ENCODE assay signal across 13 mouse cellular contexts in the genomic region with DNA sequence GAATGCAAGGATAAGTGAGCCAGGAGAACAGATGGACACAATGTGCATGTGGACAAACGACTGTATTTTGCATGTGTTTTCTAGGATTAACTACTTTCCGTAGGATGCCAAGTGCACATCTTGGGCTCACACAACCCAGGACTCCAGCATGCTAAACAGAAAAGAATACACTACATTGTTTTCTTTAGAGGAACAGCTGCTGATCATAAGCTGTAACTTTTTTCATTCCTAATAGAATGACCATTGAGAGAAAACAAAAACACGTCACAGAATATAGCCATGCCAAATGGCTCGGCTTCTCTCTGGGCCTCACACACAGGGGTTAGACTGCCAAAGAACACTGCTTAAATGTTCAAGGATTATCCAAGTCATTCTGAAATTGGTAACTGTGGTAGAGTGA.
DNase-seq lines count a peak whose midpoint lies in the region; ATAC-seq and TF ChIP-seq lines count a peak whose summit lies in the region.
"Had no signal": no experiment of that assay in that cellular context is flagged by ENCODE, and none has a peak within 500 bp of the region (broad histone marks: within the 10 kb centered on the region; RNA-seq: fewer than 3 reads in every experiment).

No protein-coding gene starts in this region.

- peak; percentile 43 for DNase-seq in hindbrain, postnatal 0 days (ENCODE audit: low spot score)
- peak; percentile 8 to 24 for DNase-seq in urinary bladder, postnatal 36 days (ENCODE audit: low spot score in 2 of 2)
- no peak for DNase-seq in urinary bladder, postnatal 10 days (ENCODE audit: low spot score)
- peak; percentile 61 to 68 for DNase-seq in heart, adult 9 months (ENCODE audit: low spot score in 2 of 2)
- peak; percentile 78 for DNase-seq in skeletal muscle tissue, adult 2 months (ENCODE audit: low read depth, low spot score)
- DNase-seq in frontal cortex, adult 2 months (ENCODE audit: extremely low spot score in 1 of 2, low spot score in 1 of 2) = no peak
- DNase-seq: cerebellum, adult 18-20 months; kidney, adult 8-10 months; thymus, postnatal 36 days had no signal

- no peak overlapping the region for H3K27ac ChIP-seq in hindbrain, postnatal 0 days
- H3K27ac ChIP-seq in hindbrain, embryonic 16.5 days (ENCODE audit: low read depth, low read length) = no peak overlapping the region
- H3K27ac ChIP-seq: heart, embryonic 15.5 days; neural tube, embryonic 13.5 days had no signal

- no peaks in the 10 kb centered on the region for H3K4me1 ChIP-seq in hindbrain, postnatal 0 days (ENCODE audit: insufficient read depth, low read length)
- H3K4me1 ChIP-seq in hindbrain, embryonic 16.5 days (ENCODE audit: control insufficient read depth, insufficient read depth, low read depth, low read length) = no peaks in the 10 kb centered on the region
- H3K4me1 ChIP-seq: heart, embryonic 15.5 days; neural tube, embryonic 13.5 days had no signal

- H3K27me3 ChIP-seq in hindbrain, postnatal 0 days (ENCODE audit: insufficient read depth, low read length) = no peaks in the 10 kb centered on the region
- no peaks in the 10 kb centered on the region for H3K27me3 ChIP-seq in hindbrain, embryonic 16.5 days (replicated peaks; ENCODE audit: control insufficient read depth, insufficient read depth, low read length)
- H3K27me3 ChIP-seq: heart, embryonic 15.5 days; neural tube, embryonic 13.5 days had no signal

- H3K36me3 ChIP-seq in hindbrain, postnatal 0 days (ENCODE audit: insufficient read depth, low read length) = no peaks in the 10 kb centered on the region
- H3K36me3 ChIP-seq in hindbrain, embryonic 16.5 days (ENCODE audit: control insufficient read depth, insufficient read depth, low read length) = no peaks in the 10 kb centered on the region
- H3K36me3 ChIP-seq: heart, embryonic 15.5 days; neural tube, embryonic 13.5 days had no signal

- H3K4me2 ChIP-seq in hindbrain, postnatal 0 days (ENCODE audit: low read depth, low read length) = no peak overlapping the region
- H3K4me2 ChIP-seq in hindbrain, embryonic 16.5 days (ENCODE audit: low read length) = no peak overlapping the region
- H3K4me2 ChIP-seq: heart, embryonic 15.5 days; neural tube, embryonic 13.5 days had no signal

- no peak overlapping the region for H3K9ac ChIP-seq in hindbrain, postnatal 0 days (replicated peaks; ENCODE audit: low read length)
- no peak overlapping the region for H3K9ac ChIP-seq in hindbrain, embryonic 16.5 days (ENCODE audit: low read depth, low read length)
- H3K9ac ChIP-seq: heart, embryonic 15.5 days; neural tube, embryonic 13.5 days had no signal

- ATAC-seq in hindbrain, postnatal 0 days = 0 out of 2 replicates have a peak, but pooled peaks have one; percentile 32
- ATAC-seq in hindbrain, embryonic 16.5 days = no peak
- ATAC-seq in frontal cortex, adult (ENCODE audit: low TSS enrichment) = no peak

- WGBS in hindbrain, postnatal 0 days = 40% methylated on average over 4 of the region's 4 CpGs
- 45% methylated on average over 4 of the region's 4 CpGs for WGBS in hindbrain, embryonic 16.5 days

- no peak for TF ChIP-seq CTCF in hindbrain, postnatal 0 days (IDR thresholded peaks at IDR 0.05; ENCODE audit: low read depth)

- H3K9me3 ChIP-seq in hindbrain, postnatal 0 days (ENCODE audit: low read length) = no peaks in the 10 kb centered on the region
- no peaks in the 10 kb centered on the region for H3K9me3 ChIP-seq in hindbrain, embryonic 16.5 days (ENCODE audit: control insufficient read depth, low read length)
- H3K9me3 ChIP-seq: heart, embryonic 15.5 days; neural tube, embryonic 13.5 days had no signal

- H3K4me3 ChIP-seq in hindbrain, postnatal 0 days (ENCODE audit: low read length) = no peak overlapping the region
- no peak overlapping the region for H3K4me3 ChIP-seq in hindbrain, embryonic 16.5 days (ENCODE audit: low read length)
- H3K4me3 ChIP-seq: heart, embryonic 15.5 days; neural tube, embryonic 13.5 days had no signal

Comparison
In these comparisons a context has a peak if more than half of its experiments do, and no peak if none do; other contexts are left out.
1. DNase-seq: peak in hindbrain, postnatal 0 days (single experiment), urinary bladder, postnatal 36 days (2 of 2), heart, adult 9 months (2 of 2) and skeletal muscle tissue, adult 2 months (single experiment); none in urinary bladder, postnatal 10 days (single experiment) and frontal cortex, adult 2 months (0 of 2).